Mouse (Mus musculus): ENCODE data around the gene Irak2.

Gene Irak2

DNA sequence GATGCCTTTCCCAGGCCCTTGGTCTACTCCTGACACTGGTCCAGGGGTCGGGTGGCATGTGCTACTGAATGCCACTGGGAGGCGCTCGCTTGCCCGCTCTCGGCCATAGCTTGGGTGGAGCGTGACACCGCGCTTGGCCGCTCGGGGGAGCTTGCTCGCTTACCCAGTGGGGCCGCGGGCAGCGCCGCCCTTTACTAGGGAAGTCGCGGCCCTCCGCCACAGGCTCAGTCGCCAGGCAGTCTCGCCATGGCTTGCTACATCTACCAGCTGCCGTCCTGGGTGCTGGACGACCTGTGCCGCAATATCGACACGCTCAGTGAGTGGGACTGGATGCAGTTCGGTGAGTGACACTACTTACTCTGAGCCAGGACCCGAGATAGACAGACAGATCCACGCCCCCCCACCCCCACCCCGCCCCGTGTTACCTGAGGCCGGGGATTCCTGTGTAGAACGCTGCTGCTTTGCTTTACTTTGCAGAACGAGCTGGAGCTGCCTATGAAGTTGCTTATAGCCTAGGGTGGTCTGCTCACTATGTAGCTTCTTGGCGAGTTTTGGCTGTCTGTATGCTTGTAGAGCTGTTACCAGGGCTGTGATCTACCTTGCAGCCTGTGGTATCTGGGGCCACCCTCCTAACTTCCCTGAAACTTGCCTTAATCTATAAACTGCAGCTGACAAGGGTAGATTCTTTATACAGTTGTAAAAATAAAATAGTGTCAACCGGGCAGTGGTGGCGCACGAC lies at the start of gene Irak2:
Irak2 (plus strand) TSS at position 166 of the 739 bp plus-strand sequence.
- peak; percentile 97 for DNase-seq (ENCODE audit: low spot score)

GRCm38 (mm10) chr6:113592637-113593036 lies 45.6 kb upstream of the Irak2 start:
- DNase-seq (ENCODE audit: low spot score) = no peak

- no peak for DNase-seq (ENCODE audit: low spot score)
Measured at GRCm38 (mm10) chr6:113597945-113598344, 40.3 kb upstream of the Irak2 start.

DNA sequence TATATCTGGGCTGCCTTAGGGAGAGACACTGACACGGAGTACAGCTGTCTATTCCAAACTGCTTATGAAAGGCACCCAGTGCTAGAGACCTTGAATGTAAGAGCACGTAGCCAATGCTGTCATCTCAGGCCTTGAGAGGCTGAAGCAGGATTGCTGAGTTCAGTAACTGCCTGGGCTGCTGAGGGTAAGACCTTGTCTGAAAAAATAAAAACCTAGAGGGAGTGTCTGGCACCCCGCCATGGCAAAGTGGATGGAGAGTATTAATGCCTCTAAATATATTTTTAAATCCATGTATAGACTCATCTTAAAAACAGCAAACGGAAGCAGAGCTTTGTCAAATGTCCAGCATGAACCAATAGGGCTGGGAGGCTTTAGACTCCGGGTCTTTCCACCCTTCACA lies 38.4 kb upstream of the Irak2 start:
- no peak for DNase-seq (ENCODE audit: low spot score)

GRCm38 (mm10) chr6:113600543-113601139 lies 37.6 kb upstream of the Irak2 start, which contains the start of gene Fancd2os:
Fancd2os (minus strand) TSS chr6:113600715.
- DNase-seq (ENCODE audit: low spot score) = no peak

DNA sequence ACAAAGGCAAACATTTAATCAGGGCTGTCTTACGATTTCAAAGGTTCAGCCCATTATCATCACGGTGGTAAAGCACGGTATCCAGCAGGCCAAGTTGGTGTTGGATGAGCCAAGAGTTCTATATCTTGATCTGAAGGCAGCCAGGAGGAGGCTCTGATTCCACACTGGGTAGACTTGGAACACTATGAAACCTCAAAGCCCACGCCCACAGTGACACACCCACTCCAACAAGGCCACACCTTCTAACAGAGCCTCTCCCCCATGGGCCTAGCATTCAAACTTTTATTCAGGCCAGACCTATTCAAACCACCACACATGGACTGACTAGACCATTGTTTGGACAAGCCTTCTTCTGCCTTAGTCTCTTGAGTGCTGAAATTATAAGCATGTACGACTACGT lies 35.4 kb upstream of the Irak2 start:
- DNase-seq (ENCODE audit: low spot score) = no peak

- DNase-seq (ENCODE audit: low spot score) = no peak
Measured at GRCm38 (mm10) chr6:113603993-113604392, 34.3 kb upstream of the Irak2 start.

GRCm38 (mm10) chr6:113604432-113605223 lies 33.6 kb upstream of the Irak2 start, which contains the start of gene Brk1:
Brk1 (plus strand) TSS chr6:113604772.
- DNase-seq (ENCODE audit: low spot score) = peak; percentile 98

DNA sequence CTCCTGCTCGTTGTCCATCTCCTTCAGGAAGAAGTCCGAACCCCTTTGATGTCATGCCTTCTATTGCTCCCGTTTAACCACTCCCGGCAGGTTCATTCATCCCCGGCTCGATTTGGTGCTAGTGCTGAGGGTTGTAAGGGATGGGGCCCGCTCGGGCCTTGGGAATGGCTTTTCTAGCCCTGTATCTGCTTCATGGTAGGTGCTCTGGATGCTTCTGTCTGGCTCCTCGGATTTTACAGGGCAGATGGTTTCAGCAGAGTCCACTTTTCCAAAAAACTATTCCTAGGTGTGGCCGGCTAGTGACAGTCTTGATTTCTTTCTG lies 33.1 kb upstream of the Irak2 start:
- peak; percentile 68 for DNase-seq (ENCODE audit: low spot score)

GRCm38 (mm10) chr6:113608871-113609270 lies 29.4 kb upstream of the Irak2 start:
- no peak for DNase-seq (ENCODE audit: low spot score)

DNA sequence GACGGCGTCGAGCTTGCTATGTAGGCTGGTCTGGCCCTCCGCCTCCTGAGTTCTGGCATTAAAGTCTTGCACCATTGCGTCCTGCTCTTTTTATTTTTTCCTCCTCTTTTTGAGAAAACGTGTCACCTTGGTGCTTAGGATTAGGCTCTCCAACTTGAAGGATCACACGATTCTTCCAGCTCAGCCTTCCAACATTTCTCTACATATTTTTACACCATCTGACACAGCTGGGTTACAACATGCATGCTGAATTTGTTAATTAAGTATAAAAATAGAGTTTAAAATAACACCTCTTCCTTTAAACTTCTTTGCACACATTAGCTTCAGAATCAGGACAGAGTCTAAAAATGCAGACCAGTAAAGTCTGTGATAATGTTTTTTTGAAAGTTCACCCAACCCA lies 29.0 kb upstream of the Irak2 start:
- DNase-seq (ENCODE audit: low spot score) = no peak

GRCm38 (mm10) chr6:113612258-113612969 lies 25.9 kb upstream of the Irak2 start:
- no peak for DNase-seq (ENCODE audit: low spot score)

DNA sequence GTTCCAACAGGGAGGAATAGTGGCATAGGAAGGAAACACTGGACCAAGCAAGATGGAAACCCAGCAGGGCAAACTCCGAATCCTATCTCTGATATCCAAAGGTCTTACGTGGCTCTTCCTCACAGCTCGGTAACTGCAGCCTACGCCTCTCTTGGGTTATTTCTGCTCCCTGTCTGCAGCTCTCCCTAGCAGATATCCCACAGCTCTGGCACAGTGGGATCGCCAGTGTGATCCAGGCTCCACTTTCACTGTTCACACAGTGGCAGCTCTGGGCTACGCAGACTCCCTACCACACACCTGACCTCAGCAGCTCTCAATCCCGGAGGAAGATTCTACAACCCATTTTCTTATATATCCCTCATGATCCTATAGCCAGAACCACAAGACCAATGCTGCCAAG lies 24.1 kb upstream of the Irak2 start:
- DNase-seq (ENCODE audit: low spot score) = no peak

DNA sequence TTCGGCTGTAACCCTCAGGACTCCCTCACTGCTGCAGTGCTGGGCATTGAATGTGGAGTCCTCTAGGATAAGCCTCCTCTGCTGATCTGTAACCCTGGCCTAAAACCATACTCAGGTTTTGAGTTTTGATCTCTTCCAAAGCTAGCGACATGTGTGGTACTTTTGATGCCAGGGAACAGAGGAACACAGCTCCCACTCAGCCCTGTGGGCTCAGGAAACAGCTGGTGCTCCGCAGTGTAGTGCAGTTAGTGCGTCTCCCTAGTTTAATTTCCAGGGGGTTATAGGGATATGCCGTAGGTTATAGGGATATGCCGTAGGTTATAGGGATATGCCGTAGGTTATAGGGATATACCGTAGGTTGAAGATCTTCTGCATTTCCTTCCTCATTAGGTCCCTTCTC lies 23.3 kb upstream of the Irak2 start:
- DNase-seq (ENCODE audit: low spot score) = no peak

- no peak for DNase-seq (ENCODE audit: low spot score)
Measured at GRCm38 (mm10) chr6:113615489-113615888, 22.8 kb upstream of the Irak2 start.

DNA sequence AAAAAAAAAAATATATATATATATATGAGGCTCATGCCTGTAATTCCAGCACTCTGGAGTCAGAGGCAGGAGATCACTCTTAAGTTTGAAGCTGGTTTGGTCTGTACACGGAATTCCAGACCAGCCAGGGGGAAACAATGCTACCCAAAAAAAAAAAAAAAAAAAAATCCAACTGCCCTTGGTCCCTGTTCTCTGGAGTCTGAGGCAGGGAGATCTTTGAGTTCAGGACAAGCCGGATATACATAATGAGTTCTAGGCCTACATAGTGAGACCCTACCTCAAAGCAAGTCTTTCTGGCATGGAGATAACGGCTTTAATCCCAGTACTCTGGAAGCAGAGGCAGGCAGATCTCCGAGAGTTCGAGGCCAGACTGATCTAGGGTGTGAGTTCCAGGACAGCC lies 14.9 kb upstream of the Irak2 start:
- no peak for DNase-seq (ENCODE audit: low spot score)

GRCm38 (mm10) chr6:113623941-113624751 lies 14.1 kb upstream of the Irak2 start, which contains the start of gene Vhl:
Vhl (plus strand) TSS chr6:113623959.
- DNase-seq (ENCODE audit: low spot score) = peak; percentile 90

DNA sequence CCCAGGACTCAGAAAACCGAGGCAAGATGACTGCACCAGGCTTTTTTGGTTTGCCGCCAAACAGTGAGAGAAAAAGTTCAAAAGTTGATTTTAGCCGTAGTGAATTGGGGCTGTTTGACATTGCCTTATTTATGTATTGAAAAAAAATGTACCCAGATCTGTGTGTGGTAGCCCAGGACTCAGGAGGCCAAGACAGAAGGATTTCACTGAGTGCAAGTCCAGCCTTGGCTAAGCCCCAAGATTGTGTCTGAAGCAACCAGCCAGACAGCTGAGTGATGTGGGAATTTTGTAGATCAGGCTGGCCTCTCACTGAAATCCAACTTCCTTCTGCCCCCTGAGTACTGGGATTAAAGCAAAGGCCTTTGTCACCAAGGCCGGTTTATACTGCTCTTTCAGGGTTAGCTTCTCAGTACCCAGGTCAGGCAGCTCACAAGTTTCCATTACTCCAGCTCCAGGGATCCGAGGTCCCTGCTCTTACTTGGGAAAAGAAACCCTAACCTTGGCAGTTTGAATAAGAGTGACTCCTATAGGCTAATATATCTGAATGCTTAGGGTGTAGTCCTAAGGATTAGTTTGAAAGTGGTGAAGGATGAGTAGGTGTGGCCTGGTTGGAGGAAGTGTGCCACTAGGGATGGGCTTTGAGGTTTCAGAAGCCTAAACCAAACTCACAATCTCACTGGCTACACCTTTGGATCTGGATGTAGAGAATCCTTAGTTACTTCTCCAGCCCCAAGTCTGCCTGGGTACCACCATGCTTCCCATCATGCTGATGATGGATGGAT lies 13.1 kb upstream of the Irak2 start:
- DNase-seq (ENCODE audit: low spot score) = peak; percentile 85

DNA sequence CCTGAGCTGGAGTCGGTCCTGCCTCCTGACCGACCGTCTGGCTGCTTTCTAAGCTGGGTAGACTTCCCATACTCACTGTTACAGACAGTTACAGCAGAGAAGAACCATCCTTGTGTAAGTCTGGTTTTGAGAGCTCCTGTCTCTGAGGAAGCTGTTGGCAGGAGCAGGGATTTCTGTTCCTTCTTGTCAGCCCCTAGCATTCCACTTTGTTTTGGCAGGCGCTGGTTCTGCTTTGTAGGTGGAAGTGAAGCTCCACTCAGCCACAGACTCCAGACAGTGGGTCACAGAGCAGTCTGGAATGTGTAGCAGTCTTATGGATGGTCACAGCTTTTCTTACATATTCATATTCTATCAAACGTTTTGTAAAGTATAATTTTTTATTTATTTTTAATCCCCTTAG lies 7.9 kb upstream of the Irak2 start:
- DNase-seq (ENCODE audit: low spot score) = no peak

- no peak for DNase-seq (ENCODE audit: low spot score)
Measured at GRCm38 (mm10) chr6:113632863-113633262, 5.4 kb upstream of the Irak2 start.

DNA sequence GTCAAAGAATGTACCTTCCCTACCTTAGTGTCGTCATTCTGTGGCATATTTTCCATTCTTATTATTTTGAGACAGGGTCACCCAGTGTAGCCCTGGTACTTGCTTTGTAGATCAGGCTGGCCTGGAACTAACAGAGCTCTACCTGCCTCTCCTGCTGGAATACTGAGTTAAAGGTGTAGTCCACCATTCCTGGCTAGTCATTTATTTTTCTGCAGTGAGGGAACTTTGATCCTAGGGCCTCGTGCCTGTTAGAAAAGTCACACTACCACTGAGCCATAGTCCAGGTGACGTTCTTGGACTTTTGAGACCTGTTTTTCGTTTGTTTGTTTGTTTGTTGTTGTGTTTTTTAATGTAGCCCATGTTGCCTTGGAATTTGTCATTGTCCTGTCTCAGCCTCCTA lies 934 bp downstream of the Irak2 start:
- DNase-seq (ENCODE audit: low spot score) = no peak
